Mouse (Mus musculus) small intestine, adult 2 months (tissue): ENCODE measurements at regions not wholly inside any gene's neighbourhood (a gene's known extent, or its start where the extent isn't known, plus 50 kb on each side); places are given as distances from the start of the nearest gene placed in this dataset.

Experiments used
- CTCF ChIP-seq: fragments of 200-500 bp; IDR thresholded peaks from 2 replicates; pipeline ENCODE4 v1.5.1; 2012; ENCODE audit warnings: low read depth, mild to moderate bottlenecking, control low read depth, inconsistent platforms, low read length, moderate library complexity, mixed read lengths; ENCODE audit not compliant: insufficient replicate concordance, insufficient read length; ENCODE audit errors: extremely low read depth
- POLR2A ChIP-seq: fragments of 200-500 bp; IDR thresholded peaks from 2 replicates; pipeline ENCODE4 v1.6.1; 2012; ENCODE audit warnings: low read depth, mild to moderate bottlenecking, control low read depth, inconsistent platforms, low read length, moderate library complexity

DNA sequence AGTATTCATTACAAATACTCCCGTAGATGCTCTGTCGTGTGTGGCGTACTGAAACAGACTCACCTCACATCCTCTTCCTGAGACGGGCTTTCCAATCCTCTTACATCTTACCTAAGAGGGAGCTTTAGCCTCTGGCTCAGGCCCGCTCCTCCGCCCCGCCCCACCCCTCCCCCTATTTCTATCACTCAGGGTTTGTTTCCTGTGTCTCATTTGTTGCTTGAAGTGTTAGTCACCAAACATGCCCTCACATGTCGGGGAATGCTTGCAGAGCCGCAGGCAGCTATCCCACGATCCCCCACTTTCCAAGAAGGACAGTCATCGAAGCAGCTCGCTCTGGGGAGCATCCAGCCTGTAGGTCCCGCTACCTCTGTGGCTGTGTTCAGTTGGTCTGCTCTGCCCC lies 101.6 kb upstream of the Mrps10 start:
- no peak for TF ChIP-seq CTCF
- TF ChIP-seq POLR2A, result no peak
